In the genomic region with DNA sequence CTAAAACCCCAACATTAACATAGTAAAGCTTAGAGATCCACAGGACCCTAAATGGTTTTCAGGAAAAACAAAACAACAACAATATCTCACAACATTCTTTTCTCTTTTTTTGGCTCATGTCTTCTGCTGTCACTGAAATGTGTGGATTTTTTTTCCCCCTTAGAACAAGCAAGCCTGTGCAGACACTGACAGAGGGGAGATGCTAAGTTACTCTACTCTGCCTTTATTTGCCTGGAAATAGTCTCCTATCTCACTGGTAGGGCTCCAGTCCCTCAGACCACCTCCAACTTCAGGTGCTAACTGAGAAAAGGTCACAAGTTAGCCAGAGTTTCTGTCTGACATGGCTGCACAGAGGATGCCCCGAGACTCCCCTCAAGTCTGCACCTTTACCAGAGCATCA, we compare ENCODE assay signal across 8 mouse cellular contexts. TPM values are rescaled to one million over a fixed set of nuclear protein-coding genes. Genes with fewer than 3 reads are reported as not detected.
A peak's percentile ranks its signal among the peaks of the same experiment; 100 is the strongest.
DNase-seq lines count a peak whose midpoint lies in the region; ATAC-seq and TF ChIP-seq lines count a peak whose summit lies in the region.

No protein-coding gene starts in this region.

- 70% methylated on average over 1 of the region's 1 CpGs for WGBS in lung, embryonic 14.5 days
- WGBS in lung, adult 2 months = 92% methylated on average over 1 of the region's 1 CpGs
- 94% methylated on average over 1 of the region's 1 CpGs for WGBS in intestine, postnatal 0 days
- WGBS in stomach, embryonic 14.5 days = 83% methylated on average over 1 of the region's 1 CpGs

- H3K9me3 ChIP-seq in lung, embryonic 14.5 days (ENCODE audit: low read depth, low read length) = no peaks in the 10 kb centered on the region
- no peaks in the 10 kb centered on the region for H3K9me3 ChIP-seq in intestine, postnatal 0 days (ENCODE audit: control insufficient read depth)
- H3K9me3 ChIP-seq in stomach, embryonic 14.5 days (ENCODE audit: control insufficient read depth, low read depth, low read length) = no peaks in the 10 kb centered on the region

- H3K4me1 ChIP-seq in lung, embryonic 14.5 days (ENCODE audit: insufficient read depth) = no peaks in the 10 kb centered on the region
- no peaks in the 10 kb centered on the region for H3K4me1 ChIP-seq in lung, adult 2 months (ENCODE audit: control insufficient read depth, insufficient read depth, low read length)
- H3K4me1 ChIP-seq in intestine, postnatal 0 days (replicated peaks; ENCODE audit: control insufficient read depth, insufficient read depth, low read length) = no peaks in the 10 kb centered on the region
- no peaks in the 10 kb centered on the region for H3K4me1 ChIP-seq in stomach, embryonic 14.5 days (ENCODE audit: control insufficient read depth, insufficient read depth, low read length)

- no peak for TF ChIP-seq CTCF in lung, embryonic 14.5 days (IDR thresholded peaks at IDR 0.05; ENCODE audit: low read depth)
- TF ChIP-seq CTCF in lung, adult 2 months (IDR thresholded peaks at IDR 0.05; ENCODE audit: insufficient read depth, low read length) = no peak
- no peak for TF ChIP-seq CTCF in intestine, postnatal 0 days (IDR thresholded peaks at IDR 0.05; ENCODE audit: low read depth)

- H3K4me3 ChIP-seq in lung, embryonic 14.5 days (ENCODE audit: low read depth, low read length) = peak overlapping the region; percentile 13; the same call in 1 of the 2 replicates
- no peak overlapping the region for H3K4me3 ChIP-seq in lung, adult 2 months (replicated peaks; ENCODE audit: extremely low read depth, low read depth, low read length)
- no peak overlapping the region for H3K4me3 ChIP-seq in intestine, postnatal 0 days (ENCODE audit: low read depth, low read length)
- no peak overlapping the region for H3K4me3 ChIP-seq in stomach, embryonic 14.5 days (ENCODE audit: low read depth, low read length)

- H3K4me2 ChIP-seq in lung, embryonic 14.5 days = peak overlapping the region; percentile 53
- peak overlapping the region; percentile 52 for H3K4me2 ChIP-seq in intestine, postnatal 0 days (replicated peaks; ENCODE audit: low read depth)
- peak overlapping the region; percentile 40 for H3K4me2 ChIP-seq in stomach, embryonic 14.5 days (replicated peaks; ENCODE audit: low read depth, low read length)

- no peak overlapping the region for H3K27ac ChIP-seq in lung, embryonic 14.5 days (ENCODE audit: low read depth)
- H3K27ac ChIP-seq in intestine, postnatal 0 days (ENCODE audit: low read depth, low read length) = no peak overlapping the region
- no peak overlapping the region for H3K27ac ChIP-seq in stomach, embryonic 14.5 days (ENCODE audit: low read length)

- no peak for TF ChIP-seq POLR2A in lung, adult 2 months (IDR thresholded peaks at IDR 0.05; ENCODE audit: borderline replicate concordance, extremely low read depth, low read depth, low read length)

- no peak for ATAC-seq in lung, embryonic 14.5 days (ENCODE audit: insufficient read depth)
- no peak for ATAC-seq in intestine, postnatal 0 days
- ATAC-seq in stomach, embryonic 14.5 days (ENCODE audit: insufficient number of reproducible peaks, insufficient read depth, low FRiP score, low read depth) = no peak

- 0 out of 2 replicates have a peak, but pooled peaks cover 3% of the 10 kb centered on the region for H3K27me3 ChIP-seq in lung, embryonic 14.5 days (ENCODE audit: insufficient read depth, low read length)
- no peaks in the 10 kb centered on the region for H3K27me3 ChIP-seq in intestine, postnatal 0 days (replicated peaks; ENCODE audit: control insufficient read depth, insufficient read depth, low read length)
- H3K27me3 ChIP-seq in stomach, embryonic 14.5 days (ENCODE audit: control insufficient read depth, insufficient read depth, low read length) = no peaks in the 10 kb centered on the region

- peak; percentile 12 for DNase-seq in embryo, embryonic 10.5 days (ENCODE audit: low spot score)
- DNase-seq in embryo, embryonic 10 days (ENCODE audit: low spot score) = no peak
- no peak for DNase-seq in lung, embryonic 14.5 days
- no peak for DNase-seq in lung, adult 2 months
- no peak for DNase-seq in ovary, postnatal 14 days (ENCODE audit: low spot score)
- no peak for DNase-seq in right cerebral cortex, postnatal 10 days (ENCODE audit: low spot score in 2 of 2)

- no peaks in the 10 kb centered on the region for H3K36me3 ChIP-seq in lung, embryonic 14.5 days (ENCODE audit: insufficient read depth)
- no peaks in the 10 kb centered on the region for H3K36me3 ChIP-seq in intestine, postnatal 0 days (ENCODE audit: control insufficient read depth, insufficient read depth)
- H3K36me3 ChIP-seq in stomach, embryonic 14.5 days (ENCODE audit: control insufficient read depth, insufficient read depth, low read length) = no peaks in the 10 kb centered on the region

- H3K9ac ChIP-seq in lung, embryonic 14.5 days = no peak overlapping the region
- no peak overlapping the region for H3K9ac ChIP-seq in intestine, postnatal 0 days (ENCODE audit: low read depth, low read length)
- H3K9ac ChIP-seq in stomach, embryonic 14.5 days (replicated peaks; ENCODE audit: low read depth, low read length) = no peak overlapping the region

RNA-seq across cellular contexts. Expression of a gene that starts 28.6 kb away (rescaled TPM):
- 0.20 and 0.28 TPM in 2 replicates for polyA plus RNA-seq in lung, embryonic 14.5 days (2014; fragmentation: Nextera tagmentation; extraction: Ambion mirVana)
- 0.24 and 0.38 TPM in 2 replicates for polyA plus RNA-seq in lung, adult 2 months (2012; rRNA removed)
- 0.07 and 0.08 TPM in 2 replicates for polyA plus RNA-seq in intestine, postnatal 0 days (2015; fragmentation: Nextera tagmentation; extraction: Ambion mirVana)
- 0.78 and 0.94 TPM in 2 replicates for polyA plus RNA-seq in stomach, embryonic 14.5 days (2014; fragmentation: Nextera tagmentation; extraction: Ambion mirVana)

RNA-seq across cellular contexts. Expression of a gene that starts 43.8 kb away (rescaled TPM):
- 114 and 115 TPM in 2 replicates for polyA plus RNA-seq in lung, embryonic 14.5 days (2014; fragmentation: Nextera tagmentation; extraction: Ambion mirVana)
- polyA plus RNA-seq in lung, adult 2 months (2012; rRNA removed) = 29.6 and 41.1 TPM in 2 replicates
- polyA plus RNA-seq in intestine, postnatal 0 days (2015; fragmentation: Nextera tagmentation; extraction: Ambion mirVana) = 36.3 and 38.0 TPM in 2 replicates
- 98.0 and 103 TPM in 2 replicates for polyA plus RNA-seq in stomach, embryonic 14.5 days (2014; fragmentation: Nextera tagmentation; extraction: Ambion mirVana)

RNA-seq across cellular contexts. Expression of a gene that starts 49.5 kb away (rescaled TPM):
- polyA plus RNA-seq in lung, embryonic 14.5 days (2014; fragmentation: Nextera tagmentation; extraction: Ambion mirVana) = 0.09 TPM in 2 replicates
- 0.10 and 0.24 TPM in 2 replicates for polyA plus RNA-seq in lung, adult 2 months (2012; rRNA removed)
- polyA plus RNA-seq in intestine, postnatal 0 days (2015; fragmentation: Nextera tagmentation; extraction: Ambion mirVana) = 7.5 and 8.7 TPM in 2 replicates
- polyA plus RNA-seq in stomach, embryonic 14.5 days (2014; fragmentation: Nextera tagmentation; extraction: Ambion mirVana) = 0.08 and 0.29 TPM in 2 replicates
